Mouse (Mus musculus) thymus, postnatal 14 days (tissue): Measurements from ENCODE around the gene Shf.

Experiments used
- DNase-seq: peaks from one replicate; pipeline ENCODE4 v3.0.0; 2021

Gene Shf

DNA sequence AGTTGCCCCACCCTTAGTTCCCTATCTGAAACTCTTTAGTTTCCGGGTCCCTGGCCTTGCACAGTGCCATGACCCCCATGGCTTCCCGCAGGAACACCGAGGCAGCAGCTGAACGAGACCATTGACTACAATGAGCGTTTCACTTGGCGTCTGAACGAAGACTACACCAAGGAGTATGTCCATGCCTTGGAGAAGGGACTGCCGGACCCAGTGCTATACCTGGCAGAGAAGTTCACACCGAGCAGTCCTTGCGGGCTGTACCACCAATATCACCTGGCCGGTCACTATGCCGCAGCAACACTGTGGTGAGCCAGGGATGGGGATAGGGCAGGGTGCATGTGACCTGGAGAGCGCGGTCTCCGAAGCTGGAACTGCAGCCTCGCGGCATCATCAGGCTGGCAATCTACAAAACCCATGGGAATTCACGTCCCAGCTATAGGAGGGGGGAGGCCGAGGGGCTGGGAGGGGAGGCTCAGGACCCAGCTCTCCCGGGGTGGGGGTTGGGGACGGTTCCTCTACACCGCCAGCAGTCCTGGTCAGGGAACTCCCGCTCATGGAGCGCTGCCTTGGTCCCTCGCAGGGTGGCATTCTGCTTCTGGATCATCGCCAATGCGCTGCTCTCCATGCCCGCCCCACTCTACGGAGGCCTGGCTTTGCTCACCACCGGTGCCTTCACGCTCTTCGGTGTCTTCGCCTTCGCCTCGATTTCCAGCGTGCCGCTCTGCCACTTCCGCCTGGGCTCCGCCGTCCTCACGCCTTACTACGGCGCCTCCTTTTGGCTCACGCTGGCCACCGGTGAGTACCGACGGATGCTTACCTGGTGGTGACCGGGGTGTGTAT is 67.7 kb downstream of the Shf start:
- peak; percentile 66 for DNase-seq

- no peak for DNase-seq
These were observed 68.3 kb downstream of the Shf start for GRCm38 (mm10) chr2:122300656-122301020.

- no peak for DNase-seq
These were observed 68.9 kb downstream of the Shf start for GRCm38 (mm10) chr2:122299911-122300655.
